Comparison of ENCODE assay signal across 8 mouse cellular contexts in genomic region chr3:79202275-79203153, GRCm38 (mm10).
DNase-seq lines count a peak whose midpoint lies in the region; TF ChIP-seq lines count a peak whose summit lies in the region.

No protein-coding gene starts in this region.

- intact Hi-C loops in gastrocnemius, adult 2 months (cut with DNase I) = loop anchor here (2.0 to 5.0 kb wide), 6 partner anchors 235 to 384 kb away; partner anchors contain the start of gene Fnip2
- intact Hi-C loops in left cerebral cortex, postnatal 10 days (cut with DNase I) = loop anchor here (5.0 kb wide), 1 partner anchor 295 kb away; no protein-coding TSS in a partner anchor

- peak; percentile 89 for TF ChIP-seq CTCF in gastrocnemius, adult 2 months (IDR thresholded peaks at IDR 0.05)

- peak overlapping the region; percentile 81 for H3K27ac ChIP-seq in gastrocnemius, adult 2 months

- peak; percentile 37 for DNase-seq in ovary, adult 18-20 months (ENCODE audit: low spot score)
- no peak for DNase-seq in ovary, postnatal 10 days (ENCODE audit: low spot score)
- peak; percentile 71 to 86 for DNase-seq in cerebellum, postnatal 25 days
- peak; percentile 73 for DNase-seq in gastrocnemius, adult 2 months
- peak; percentile 89 for DNase-seq in induced T-regulatory cell, adult 2 months (ENCODE audit: low read depth)
- peak; percentile 72 to 81 for DNase-seq in left cerebral cortex, postnatal 10 days (ENCODE audit: extremely low spot score in 1 of 2, low spot score in 2 of 2)
- DNase-seq in mesoderm, embryonic 11.5 days (ENCODE audit: low read depth, low spot score) = peak; percentile 79
- peak; percentile 70 for DNase-seq in right cerebral cortex, postnatal 4 days

- peak overlapping the region; percentile 36 for H3K4me3 ChIP-seq in gastrocnemius, adult 2 months
